Mouse (Mus musculus) testis, adult 2 months (tissue): ENCODE data around the gene Hoxd3. TPM values are rescaled to one million over a fixed set of nuclear protein-coding genes. Genes with fewer than 3 reads are reported as not detected.

Experiments
- H3K27ac ChIP-seq: fragments of 200-500 bp; 2 replicates; pipeline ENCODE4 v1.5.1; 2012; ENCODE audit warnings: low read depth, low read length; ENCODE audit not compliant: control insufficient read depth, insufficient read depth
- H3K27me3 ChIP-seq: fragments of 200-500 bp; 2 replicates; pipeline ENCODE4 v1.6.1; 2012; ENCODE audit warnings: mild to moderate bottlenecking, low read length, moderate library complexity; ENCODE audit not compliant: control insufficient read depth, insufficient read depth
- H3K36me3 ChIP-seq: fragments of 200-500 bp; 2 replicates; pipeline ENCODE4 v1.6.1; 2012; ENCODE audit warnings: mild to moderate bottlenecking, low read length; ENCODE audit not compliant: control insufficient read depth, insufficient read depth
- H3K4me1 ChIP-seq: fragments of 200-500 bp; 2 replicates; pipeline ENCODE4 v1.6.1; 2012; ENCODE audit warnings: low read length; ENCODE audit not compliant: control insufficient read depth, insufficient read depth
- H3K4me3 ChIP-seq: fragments of 200-500 bp; 2 replicates; pipeline ENCODE4 v1.5.1; 2012; ENCODE audit warnings: low read depth, mild to moderate bottlenecking, low read length, moderate library complexity, mixed read lengths; ENCODE audit not compliant: control insufficient read depth
- CTCF ChIP-seq: fragments of 200-500 bp; IDR thresholded peaks from 2 replicates; pipeline ENCODE4 v1.5.1; 2012; ENCODE audit warnings: low read depth, mild to moderate bottlenecking, inconsistent platforms, low read length, moderate library complexity; ENCODE audit not compliant: control insufficient read depth, insufficient read depth, insufficient replicate concordance
- POLR2A ChIP-seq: fragments of 200-500 bp; IDR thresholded peaks from 2 replicates; pipeline ENCODE4 v1.6.1; 2012; ENCODE audit warnings: low read depth, mild to moderate bottlenecking, inconsistent platforms, low read length, moderate library complexity; ENCODE audit not compliant: control insufficient read depth
- polyA plus RNA-seq: library from polyadenylated mRNA; depleted of rRNA; stranded (reverse); fragments of >200 nt; gene quantifications from 2 replicates; pipeline ENCODE4 v1.2.3, GENCODE M21; 2012

Gene Hoxd3
- polyA plus RNA-seq, 1 experiment = 0.48 TPM

GRCm38 (mm10) chr2:74733317-74733661 lies 21.6 kb downstream of the Hoxd3 start:
- Histone ChIP-seq H3K36me3 (no peaks in the 10 kb centered on the region), H3K4me1 (no peaks in the 10 kb centered on the region; the same call in 1 of the 2 replicates), H3K4me3 (no peak overlapping the region), H3K27me3 (peaks cover 8% of the 10 kb centered on the region), H3K27ac (no peak overlapping the region)
- no peak for TF ChIP-seq CTCF
- TF ChIP-seq POLR2A = no peak

GRCm38 (mm10) chr2:74733765-74734164 lies 22.0 kb downstream of the Hoxd3 start:
- no peak overlapping the region for H3K27ac ChIP-seq
- TF ChIP-seq CTCF = no peak
- TF ChIP-seq POLR2A = no peak
- H3K36me3 ChIP-seq = no peaks in the 10 kb centered on the region
- H3K4me3 ChIP-seq = no peak overlapping the region
- H3K27me3 ChIP-seq = peaks cover 8% of the 10 kb centered on the region
- H3K4me1 ChIP-seq = no peaks in the 10 kb centered on the region; the same call in 1 of the 2 replicates

- no peak for TF ChIP-seq POLR2A
- no peak for TF ChIP-seq CTCF
- Histone ChIP-seq H3K4me3 (no peak overlapping the region), H3K27ac (no peak overlapping the region), H3K36me3 (no peaks in the 10 kb centered on the region), H3K4me1 (no peaks in the 10 kb centered on the region; the same call in 1 of the 2 replicates), H3K27me3 (peaks cover 9% of the 10 kb centered on the region)
Measured at GRCm38 (mm10) chr2:74734451-74734850, 22.7 kb downstream of the Hoxd3 start.

- Histone ChIP-seq H3K27me3 (peaks cover 9% of the 10 kb centered on the region), H3K4me1 (peaks cover 1% of the 10 kb centered on the region; the same call in 1 of the 2 replicates), H3K27ac (no peak overlapping the region), H3K4me3 (no peak overlapping the region), H3K36me3 (no peaks in the 10 kb centered on the region)
- TF ChIP-seq CTCF = no peak
- no peak for TF ChIP-seq POLR2A
Measured at GRCm38 (mm10) chr2:74734996-74735811, 23.5 kb downstream of the Hoxd3 start.

- Histone ChIP-seq H3K27ac (no peak overlapping the region), H3K27me3 (peaks cover 9% of the 10 kb centered on the region), H3K4me3 (no peak overlapping the region), H3K36me3 (no peaks in the 10 kb centered on the region), H3K4me1 (peaks cover 4% of the 10 kb centered on the region; the same call in 1 of the 2 replicates)
- TF ChIP-seq CTCF (no peak), POLR2A (no peak)
Measured at GRCm38 (mm10) chr2:74735851-74736687, 24.3 kb downstream of the Hoxd3 start.

- TF ChIP-seq POLR2A = no peak
- TF ChIP-seq CTCF = no peak
- Histone ChIP-seq H3K27ac (no peak overlapping the region), H3K27me3 (peaks cover 9% of the 10 kb centered on the region), H3K4me3 (no peak overlapping the region), H3K36me3 (no peaks in the 10 kb centered on the region), H3K4me1 (peaks cover 4% of the 10 kb centered on the region; the same call in 1 of the 2 replicates)
Measured at GRCm38 (mm10) chr2:74736688-74737577, 25.2 kb downstream of the Hoxd3 start.

GRCm38 (mm10) chr2:74737578-74738070 lies 25.9 kb downstream of the Hoxd3 start:
- H3K36me3 ChIP-seq = no peaks in the 10 kb centered on the region
- H3K4me3 ChIP-seq = no peak overlapping the region
- peaks cover 9% of the 10 kb centered on the region for H3K27me3 ChIP-seq
- no peak overlapping the region for H3K27ac ChIP-seq
- TF ChIP-seq CTCF (no peak), POLR2A (no peak)
- peaks cover 4% of the 10 kb centered on the region; the same call in 1 of the 2 replicates for H3K4me1 ChIP-seq
